Mouse (Mus musculus): Measurements from ENCODE around the gene Agpat3. TPM values are rescaled to one million over a fixed set of nuclear protein-coding genes. Genes with fewer than 3 reads are reported as not detected.
A peak's percentile ranks its signal among the peaks of the same experiment; 100 is the strongest.
"Not testable (repeated sequence)": the region's sequence is repeated elsewhere in the genome, so short reads cannot be mapped to it uniquely, and the experiment has no call there.

Gene Agpat3
- polyA plus RNA-seq, 1 experiment from 2014 or later: 33.9 TPM

DNA sequence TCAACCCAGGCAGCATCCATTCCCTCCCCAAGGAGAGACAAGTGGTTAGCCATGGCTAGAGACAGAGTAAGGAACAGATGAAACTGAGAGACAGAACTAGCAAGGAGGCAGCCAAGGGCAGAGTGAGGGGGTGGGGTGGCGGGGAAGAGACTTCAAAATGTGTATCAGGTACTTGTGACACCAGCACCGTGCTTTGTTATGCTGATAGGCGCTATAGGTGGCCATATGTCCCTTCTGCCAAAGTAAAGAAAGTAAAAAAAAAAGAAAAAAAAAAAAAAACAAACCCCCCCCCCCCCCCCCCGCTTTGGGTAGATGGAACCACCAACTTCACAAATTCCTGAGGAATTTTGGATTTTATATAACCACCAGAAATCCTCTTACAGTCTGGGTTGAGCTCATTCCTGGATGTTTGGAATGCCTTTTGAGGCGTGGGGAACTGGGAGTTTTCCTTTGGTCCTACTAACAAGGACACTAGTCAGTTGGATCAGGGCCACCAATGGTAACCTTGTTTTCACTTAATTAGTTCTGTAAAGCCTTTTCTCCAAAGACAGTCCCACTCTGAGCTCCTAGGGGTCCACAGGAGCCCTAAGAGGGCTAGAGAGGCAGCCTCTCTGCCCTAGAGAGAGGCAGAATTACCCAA lies 14.0 kb upstream of the Agpat3 start:
- no peak overlapping the region for H3K4me2 ChIP-seq (ENCODE audit: low read depth, low read length)
- no peaks in the 10 kb centered on the region for H3K36me3 ChIP-seq (ENCODE audit: control insufficient read depth, insufficient read depth, low read length)
- no peak overlapping the region for H3K4me3 ChIP-seq (ENCODE audit: low read length)
- H3K27ac ChIP-seq (ENCODE audit: low read length): no peak overlapping the region
- 0 out of 2 replicates have a peak, but pooled peaks cover 3% of the 10 kb centered on the region for H3K9me3 ChIP-seq (ENCODE audit: control insufficient read depth, low read length)
- WGBS: 38% methylated on average over 5 of the region's 5 CpGs
- 0 out of 2 replicates have a peak, but pooled peaks cover 7% of the 10 kb centered on the region for H3K4me1 ChIP-seq (replicated peaks; ENCODE audit: control insufficient read depth, insufficient read depth, low read length)
- no peak overlapping the region for H3K9ac ChIP-seq (ENCODE audit: low read length)
- ATAC-seq (ENCODE audit: low read depth): no peak
- no peaks in the 10 kb centered on the region for H3K27me3 ChIP-seq (ENCODE audit: control insufficient read depth, insufficient read depth, low read depth, low read length)

DNA sequence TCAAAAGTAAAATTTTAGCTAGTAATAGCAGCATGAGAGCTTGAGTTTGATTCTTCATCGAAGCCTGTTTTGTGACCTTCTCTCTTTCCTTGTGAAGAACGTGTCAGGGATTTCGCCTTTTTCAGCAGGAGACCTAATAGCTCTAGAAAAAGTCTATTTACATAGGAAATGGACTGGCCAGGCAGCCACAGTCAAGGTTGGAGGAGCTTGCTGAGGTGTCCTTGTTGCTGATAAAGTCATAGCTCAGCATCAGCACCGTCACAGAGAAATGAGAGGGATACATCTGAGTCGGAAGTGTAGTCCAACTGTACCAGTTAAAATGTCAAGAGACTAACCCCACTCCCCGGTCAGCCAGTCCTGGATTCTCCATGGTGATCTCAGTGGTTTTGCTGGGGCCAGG lies 13.3 kb upstream of the Agpat3 start:
- Histone ChIP-seq H3K36me3 (ENCODE audit: control insufficient read depth, insufficient read depth, low read length) (no peaks in the 10 kb centered on the region), H3K9me3 (ENCODE audit: control insufficient read depth, low read length) (0 out of 2 replicates have a peak, but pooled peaks cover 3% of the 10 kb centered on the region), H3K4me1 (replicated peaks; ENCODE audit: control insufficient read depth, insufficient read depth, low read length) (0 out of 2 replicates have a peak, but pooled peaks cover 5% of the 10 kb centered on the region), H3K4me2 (ENCODE audit: low read depth, low read length) (no peak overlapping the region), H3K4me3 (ENCODE audit: low read length) (no peak overlapping the region), H3K27ac (ENCODE audit: low read length) (no peak overlapping the region), H3K27me3 (ENCODE audit: control insufficient read depth, insufficient read depth, low read depth, low read length) (no peaks in the 10 kb centered on the region), H3K9ac (ENCODE audit: low read length) (no peak overlapping the region)
- 65% methylated on average over 6 of the region's 6 CpGs for WGBS
- no peak for ATAC-seq (ENCODE audit: low read depth)

DNA sequence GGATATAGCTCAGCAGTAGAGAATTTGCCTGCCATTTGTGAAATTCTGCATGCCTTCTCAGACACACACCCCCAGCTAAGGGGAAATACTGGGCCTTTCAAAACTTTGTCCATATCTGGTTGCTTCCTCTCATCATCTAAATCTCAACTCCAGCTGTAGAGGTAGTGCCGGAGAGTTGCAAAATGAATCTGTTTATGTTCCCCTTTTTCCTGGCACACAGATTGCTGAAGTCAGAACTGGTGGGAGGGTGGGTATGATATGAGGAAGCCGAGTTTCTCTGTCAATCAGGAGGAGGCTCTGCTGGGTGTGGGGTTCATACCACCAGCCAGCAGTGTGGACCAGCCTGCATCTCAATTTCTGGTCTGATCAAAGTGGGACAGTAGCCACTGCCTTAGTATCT lies 11.8 kb upstream of the Agpat3 start:
- no peak overlapping the region for H3K27ac ChIP-seq (ENCODE audit: low read length)
- no peak overlapping the region for H3K4me2 ChIP-seq (ENCODE audit: low read depth, low read length)
- 36% methylated on average over 2 of the region's 2 CpGs for WGBS
- 0 out of 2 replicates have a peak, but pooled peaks have one; percentile 28 for ATAC-seq (ENCODE audit: low read depth)
- H3K9me3 ChIP-seq (ENCODE audit: control insufficient read depth, low read length): no peaks in the 10 kb centered on the region
- H3K27me3 ChIP-seq (ENCODE audit: control insufficient read depth, insufficient read depth, low read depth, low read length): no peaks in the 10 kb centered on the region
- 0 out of 2 replicates have a peak, but pooled peaks cover 5% of the 10 kb centered on the region for H3K4me1 ChIP-seq (replicated peaks; ENCODE audit: control insufficient read depth, insufficient read depth, low read length)
- no peaks in the 10 kb centered on the region for H3K36me3 ChIP-seq (ENCODE audit: control insufficient read depth, insufficient read depth, low read length)
- no peak overlapping the region for H3K4me3 ChIP-seq (ENCODE audit: low read length)
- no peak overlapping the region for H3K9ac ChIP-seq (ENCODE audit: low read length)

DNA sequence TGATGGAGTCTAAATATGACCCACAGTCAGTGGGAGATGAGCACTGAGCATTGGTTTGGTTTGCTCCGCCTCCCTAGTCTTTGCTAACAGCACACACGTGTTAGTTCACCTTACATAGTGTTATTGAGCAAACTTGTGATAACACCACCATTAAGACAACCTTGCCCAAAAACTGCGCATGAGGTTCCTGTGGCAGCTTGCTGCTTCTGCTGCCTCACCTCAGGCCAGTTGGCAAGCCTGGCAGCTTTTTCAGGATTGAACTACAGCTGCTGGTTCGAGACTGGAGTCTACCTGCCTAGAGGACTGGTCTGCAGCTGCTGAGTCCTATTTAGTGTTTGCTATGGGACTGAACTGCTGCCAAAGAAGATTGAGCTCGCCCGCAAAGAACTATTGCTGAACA lies 11.1 kb upstream of the Agpat3 start:
- WGBS: 80% methylated on average over 6 of the region's 6 CpGs
- Histone ChIP-seq H3K4me3 (ENCODE audit: low read length) (no peak overlapping the region), H3K9ac (ENCODE audit: low read length) (no peak overlapping the region), H3K27ac (ENCODE audit: low read length) (no peak overlapping the region), H3K4me1 (replicated peaks; ENCODE audit: control insufficient read depth, insufficient read depth, low read length) (0 out of 2 replicates have a peak, but pooled peaks cover 5% of the 10 kb centered on the region), H3K27me3 (ENCODE audit: control insufficient read depth, insufficient read depth, low read depth, low read length) (no peaks in the 10 kb centered on the region), H3K4me2 (ENCODE audit: low read depth, low read length) (no peak overlapping the region), H3K9me3 (ENCODE audit: control insufficient read depth, low read length) (no peaks in the 10 kb centered on the region), H3K36me3 (ENCODE audit: control insufficient read depth, insufficient read depth, low read length) (no peaks in the 10 kb centered on the region)
- ATAC-seq (ENCODE audit: low read depth): no peak

DNA sequence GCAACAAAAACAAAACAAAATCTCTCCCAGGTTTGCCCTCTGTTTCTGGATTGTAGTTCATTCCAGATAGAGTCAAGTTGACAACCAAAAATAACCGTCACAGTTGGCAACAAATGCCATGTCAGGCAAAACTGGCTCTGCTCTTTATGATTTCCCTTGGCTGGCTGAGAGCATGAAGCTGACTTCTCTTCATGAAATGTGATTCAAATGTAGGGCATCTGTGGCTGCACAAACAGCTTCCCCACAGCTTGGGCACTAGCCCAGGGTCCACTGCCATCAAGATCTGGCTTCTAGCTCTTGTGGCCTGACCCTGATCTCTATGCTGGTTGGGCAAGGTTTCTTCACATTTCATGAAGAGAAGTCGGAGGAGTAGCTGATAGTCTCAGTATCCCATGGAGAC lies 9.7 kb upstream of the Agpat3 start:
- Histone ChIP-seq H3K4me1 (replicated peaks; ENCODE audit: control insufficient read depth, insufficient read depth, low read length) (0 out of 2 replicates have a peak, but pooled peaks cover 3% of the 10 kb centered on the region), H3K4me3 (ENCODE audit: low read length) (no peak overlapping the region), H3K9me3 (ENCODE audit: control insufficient read depth, low read length) (no peaks in the 10 kb centered on the region), H3K27ac (ENCODE audit: low read length) (no peak overlapping the region), H3K27me3 (ENCODE audit: control insufficient read depth, insufficient read depth, low read depth, low read length) (no peaks in the 10 kb centered on the region), H3K36me3 (ENCODE audit: control insufficient read depth, insufficient read depth, low read length) (no peaks in the 10 kb centered on the region), H3K4me2 (ENCODE audit: low read depth, low read length) (no peak overlapping the region), H3K9ac (ENCODE audit: low read length) (no peak overlapping the region)
- no peak for ATAC-seq (ENCODE audit: low read depth)
- 82% methylated on average over 2 of the region's 2 CpGs for WGBS

DNA sequence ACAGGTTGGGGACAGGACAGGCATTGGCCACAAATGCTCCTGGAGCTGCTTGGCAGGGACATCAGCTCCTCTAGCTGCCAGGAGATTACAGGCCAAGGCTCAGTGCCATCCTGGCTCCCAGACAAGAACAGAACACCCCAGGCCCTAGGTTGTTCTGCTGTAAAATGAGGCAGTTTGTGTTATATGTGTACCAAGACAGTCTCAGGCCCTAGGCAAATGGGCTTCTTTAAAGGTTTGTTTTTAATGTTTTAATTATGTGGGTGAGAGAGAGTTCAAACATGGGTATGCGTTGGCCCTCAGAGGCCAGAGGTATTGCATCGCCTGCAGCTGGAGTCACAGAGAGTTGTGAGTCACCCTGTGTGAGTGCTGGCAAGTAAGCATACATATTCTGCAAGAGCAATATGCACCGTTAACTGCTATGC lies 8.0 kb upstream of the Agpat3 start:
- Histone ChIP-seq H3K27ac (ENCODE audit: low read length) (no peak overlapping the region), H3K9me3 (ENCODE audit: control insufficient read depth, low read length) (no peaks in the 10 kb centered on the region), H3K27me3 (ENCODE audit: control insufficient read depth, insufficient read depth, low read depth, low read length) (no peaks in the 10 kb centered on the region), H3K36me3 (ENCODE audit: control insufficient read depth, insufficient read depth, low read length) (no peaks in the 10 kb centered on the region), H3K4me2 (ENCODE audit: low read depth, low read length) (no peak overlapping the region), H3K4me3 (ENCODE audit: low read length) (no peak overlapping the region), H3K4me1 (replicated peaks; ENCODE audit: control insufficient read depth, insufficient read depth, low read length) (peaks cover 3% of the 10 kb centered on the region; the same call in 1 of the 2 replicates), H3K9ac (ENCODE audit: low read length) (no peak overlapping the region)
- no peak for ATAC-seq (ENCODE audit: low read depth)
- WGBS: 52% methylated on average over 3 of the region's 3 CpGs

DNA sequence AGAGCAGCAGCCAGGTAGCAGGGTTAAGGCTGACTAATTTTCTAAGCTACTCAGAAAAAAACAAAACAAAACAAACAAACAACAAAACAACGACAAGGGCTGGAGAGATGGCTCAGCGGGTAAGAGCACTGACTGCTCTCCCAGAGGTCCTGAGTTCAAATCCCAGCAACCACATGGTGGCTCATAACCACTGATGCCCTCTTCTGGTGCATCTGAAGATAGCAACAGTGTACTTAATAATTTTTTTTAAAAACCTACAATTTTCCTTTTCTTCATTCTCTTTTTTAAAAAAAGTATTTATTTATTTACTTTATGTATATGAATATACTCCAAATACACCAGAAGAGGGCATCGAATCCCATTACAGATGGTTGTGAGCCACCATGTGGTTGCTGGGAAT lies 6.7 kb upstream of the Agpat3 start:
- not testable (repeated sequence) for H3K9me3 ChIP-seq (ENCODE audit: control insufficient read depth, low read length); H3K4me3 ChIP-seq (ENCODE audit: low read length); H3K36me3 ChIP-seq (ENCODE audit: control insufficient read depth, insufficient read depth, low read length); H3K9ac ChIP-seq (ENCODE audit: low read length); H3K27ac ChIP-seq (ENCODE audit: low read length); H3K27me3 ChIP-seq (ENCODE audit: control insufficient read depth, insufficient read depth, low read depth, low read length); ATAC-seq (ENCODE audit: low read depth); H3K4me1 ChIP-seq (replicated peaks; ENCODE audit: control insufficient read depth, insufficient read depth, low read length); H3K4me2 ChIP-seq (ENCODE audit: low read depth, low read length)
- WGBS: 94% methylated on average over 3 of the region's 3 CpGs

DNA sequence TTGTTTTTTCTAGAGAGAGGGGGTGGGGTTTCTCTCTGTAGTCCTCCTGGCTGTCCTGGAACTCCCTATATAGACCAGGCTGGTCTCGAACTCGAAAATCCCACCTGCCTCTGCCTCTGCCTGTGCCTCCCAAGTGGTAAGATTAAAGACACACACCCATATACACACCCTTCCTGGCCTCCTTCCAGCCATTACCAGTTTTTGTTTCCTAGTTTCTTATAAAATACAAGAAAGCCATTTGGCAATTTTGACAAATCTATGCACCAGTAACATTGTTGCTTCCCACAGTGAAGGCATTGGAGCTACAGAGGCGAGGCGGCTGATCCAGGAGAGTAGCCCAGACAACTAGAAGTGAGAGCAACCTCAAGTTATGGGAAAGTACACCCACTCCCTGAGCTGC lies 6.0 kb upstream of the Agpat3 start:
- no peak overlapping the region for H3K27ac ChIP-seq (ENCODE audit: low read length)
- H3K9me3 ChIP-seq (ENCODE audit: control insufficient read depth, low read length): no peaks in the 10 kb centered on the region
- H3K4me1 ChIP-seq (replicated peaks; ENCODE audit: control insufficient read depth, insufficient read depth, low read length): peaks cover 4% of the 10 kb centered on the region; the same call in 1 of the 2 replicates
- H3K4me2 ChIP-seq (ENCODE audit: low read depth, low read length): no peak overlapping the region
- H3K4me3 ChIP-seq (ENCODE audit: low read length): no peak overlapping the region
- H3K9ac ChIP-seq (ENCODE audit: low read length): no peak overlapping the region
- H3K36me3 ChIP-seq (ENCODE audit: control insufficient read depth, insufficient read depth, low read length): no peaks in the 10 kb centered on the region
- WGBS: 86% methylated on average over 4 of the region's 4 CpGs
- H3K27me3 ChIP-seq (ENCODE audit: control insufficient read depth, insufficient read depth, low read depth, low read length): no peaks in the 10 kb centered on the region
- ATAC-seq (ENCODE audit: low read depth): no peak

DNA sequence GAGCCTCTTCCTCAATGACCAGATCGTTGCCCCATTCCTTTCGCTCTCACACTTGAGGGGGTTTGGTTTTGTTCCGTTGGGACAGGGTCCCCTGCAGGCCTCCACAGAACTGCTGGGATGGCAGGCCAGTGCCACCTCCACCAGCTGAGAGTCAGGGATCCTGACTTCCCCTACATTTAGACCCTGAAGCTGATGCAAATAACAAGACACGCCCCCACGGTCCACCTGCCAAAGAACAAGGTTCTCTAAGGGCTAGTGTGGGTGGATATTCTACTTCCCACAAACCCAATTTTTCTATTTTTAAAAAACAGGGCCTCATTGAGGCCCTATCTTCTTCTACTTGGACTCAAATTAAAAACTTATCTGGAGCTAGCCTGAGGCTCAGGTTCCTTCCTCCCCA lies 5.5 kb upstream of the Agpat3 start:
- H3K4me1 ChIP-seq (replicated peaks; ENCODE audit: control insufficient read depth, insufficient read depth, low read length): peaks cover 5% of the 10 kb centered on the region; the same call in 1 of the 2 replicates
- H3K4me3 ChIP-seq (ENCODE audit: low read length): no peak overlapping the region
- no peaks in the 10 kb centered on the region for H3K27me3 ChIP-seq (ENCODE audit: control insufficient read depth, insufficient read depth, low read depth, low read length)
- WGBS: 82% methylated on average over 5 of the region's 5 CpGs
- H3K9me3 ChIP-seq (ENCODE audit: control insufficient read depth, low read length): no peaks in the 10 kb centered on the region
- H3K9ac ChIP-seq (ENCODE audit: low read length): no peak overlapping the region
- H3K27ac ChIP-seq (ENCODE audit: low read length): no peak overlapping the region
- H3K4me2 ChIP-seq (ENCODE audit: low read depth, low read length): no peak overlapping the region
- H3K36me3 ChIP-seq (ENCODE audit: control insufficient read depth, insufficient read depth, low read length): no peaks in the 10 kb centered on the region
- ATAC-seq (ENCODE audit: low read depth): no peak

Data from lung, embryonic 16.5 days (tissue).